In genomic region chr12:85973526-85973925, GRCm38 (mm10) we compare ENCODE assay signal across 9 mouse cellular contexts.
DNase-seq lines count a peak whose midpoint lies in the region; ATAC-seq and TF ChIP-seq lines count a peak whose summit lies in the region.
"Had no signal": no experiment of that assay in that cellular context is flagged by ENCODE, and none has a peak within 500 bp of the region (broad histone marks: within the 10 kb centered on the region; RNA-seq: fewer than 3 reads in every experiment).

No protein-coding gene starts in this region.

- peaks cover 2% of the 10 kb centered on the region; the same call in 1 of the 2 replicates for H3K36me3 ChIP-seq in heart, embryonic 10.5 days
- no peaks in the 10 kb centered on the region for H3K36me3 ChIP-seq in heart, embryonic 16.5 days (ENCODE audit: control insufficient read depth, insufficient read depth)
- no peaks in the 10 kb centered on the region for H3K36me3 ChIP-seq in macrophage (ENCODE audit: inconsistent target)
- peaks cover 2% of the 10 kb centered on the region; the same call in 1 of the 2 replicates for H3K36me3 ChIP-seq in midbrain, postnatal 0 days (ENCODE audit: insufficient read depth, low read length)

- peak; percentile 72 for ATAC-seq in heart, embryonic 16.5 days (replicated peaks; ENCODE audit: extremely low read depth, insufficient read depth, low FRiP score)
- ATAC-seq in midbrain, postnatal 0 days (ENCODE audit: low FRiP score), result no peak

- H3K27me3 ChIP-seq in heart, embryonic 10.5 days (ENCODE audit: insufficient read depth, poor library complexity, severe bottlenecking), result no peaks in the 10 kb centered on the region
- no peaks in the 10 kb centered on the region for H3K27me3 ChIP-seq in heart, embryonic 16.5 days (ENCODE audit: control insufficient read depth, insufficient read depth, low read length)
- H3K27me3 ChIP-seq in midbrain, postnatal 0 days (ENCODE audit: insufficient read depth, low read length), result no peaks in the 10 kb centered on the region

- no peak overlapping the region for H3K9ac ChIP-seq in heart, embryonic 16.5 days (ENCODE audit: low read length)
- no peak overlapping the region for H3K9ac ChIP-seq in midbrain, postnatal 0 days (replicated peaks; ENCODE audit: low read length, poor library complexity, severe bottlenecking)

- no peaks in the 10 kb centered on the region for H3K9me3 ChIP-seq in heart, embryonic 10.5 days
- H3K9me3 ChIP-seq in heart, embryonic 16.5 days (replicated peaks; ENCODE audit: control insufficient read depth, low read length), result no peaks in the 10 kb centered on the region
- no peaks in the 10 kb centered on the region for H3K9me3 ChIP-seq in midbrain, postnatal 0 days (ENCODE audit: low read length)

- no peak for TF ChIP-seq CTCF in midbrain, postnatal 0 days (IDR thresholded peaks at IDR 0.05)

- 67% methylated on average over 4 of the region's 4 CpGs for WGBS in heart, embryonic 10.5 days
- 24% methylated on average over 4 of the region's 4 CpGs for WGBS in heart, embryonic 16.5 days
- WGBS in macrophage (ENCODE audit: missing documents), result 22% methylated on average over 4 of the region's 4 CpGs
- WGBS in midbrain, postnatal 0 days, result 64% methylated on average over 4 of the region's 4 CpGs

- H3K79me2 ChIP-seq in macrophage (ENCODE audit: inconsistent target), result no peaks in the 10 kb centered on the region

- H3K4me3 ChIP-seq in heart, embryonic 10.5 days, result no peak overlapping the region
- no peak overlapping the region for H3K4me3 ChIP-seq in heart, embryonic 16.5 days (ENCODE audit: low read length)
- H3K4me3 ChIP-seq in macrophage (ENCODE audit: inconsistent target), result no peak overlapping the region
- no peak overlapping the region for H3K4me3 ChIP-seq in midbrain, postnatal 0 days (ENCODE audit: low read depth, low read length)

- intact Hi-C loops in left cerebral cortex, postnatal 36 days (cut with DNase I), result no loop called here

- peaks cover 12% of the 10 kb centered on the region for H3K4me1 ChIP-seq in heart, embryonic 10.5 days
- peaks cover 21% of the 10 kb centered on the region for H3K4me1 ChIP-seq in heart, embryonic 16.5 days (ENCODE audit: control insufficient read depth, insufficient read depth, low read length)
- no peaks in the 10 kb centered on the region for H3K4me1 ChIP-seq in midbrain, postnatal 0 days (ENCODE audit: insufficient read depth, low read length)

- no peak overlapping the region for H3K27ac ChIP-seq in heart, embryonic 10.5 days
- peak overlapping the region; percentile 28 for H3K27ac ChIP-seq in heart, embryonic 16.5 days (ENCODE audit: low read length)
- H3K27ac ChIP-seq in macrophage, result peak overlapping the region; percentile 28
- H3K27ac ChIP-seq in midbrain, postnatal 0 days (ENCODE audit: low read depth, low read length), result no peak overlapping the region

- peak; percentile 49 for DNase-seq in heart, adult 18-20 months
- DNase-seq in heart, embryonic 10.5 days (ENCODE audit: low spot score), result no peak
- peak; percentile 72 to 73 for DNase-seq in B cell, adult 2 months
- DNase-seq in retina, postnatal 1 day, result no peak
- no peak for DNase-seq in midbrain, postnatal 0 days (ENCODE audit: low spot score)
- no peak for DNase-seq in left cerebral cortex, postnatal 36 days (ENCODE audit: low spot score in 2 of 2)
- DNase-seq: cerebellum, adult 11-12 months had no signal

- H3K4me2 ChIP-seq in heart, embryonic 16.5 days (ENCODE audit: low read depth, low read length), result no peak overlapping the region
- no peak overlapping the region for H3K4me2 ChIP-seq in midbrain, postnatal 0 days (ENCODE audit: low read depth, low read length, poor library complexity, severe bottlenecking)

Comparison
In these comparisons a context has a peak if more than half of its experiments do, and no peak if none do; other contexts are left out.
1. DNase-seq: peak in heart, adult 18-20 months (2 of 2) and B cell, adult 2 months (2 of 2); none in heart, embryonic 10.5 days (single experiment), retina, postnatal 1 day (single experiment), midbrain, postnatal 0 days (single experiment) and left cerebral cortex, postnatal 36 days (0 of 2).
2. H3K27ac ChIP-seq: peak in heart, embryonic 16.5 days (single experiment) and macrophage (single experiment); none in heart, embryonic 10.5 days (single experiment) and midbrain, postnatal 0 days (single experiment).